Mouse (Mus musculus) testis, adult 2 months (tissue): ENCODE data around the gene Caskin1. TPM values are rescaled to one million over a fixed set of nuclear protein-coding genes. Genes with fewer than 3 reads are reported as not detected.

Experiments used
- H3K27ac ChIP-seq: fragments of 200-500 bp; 2 replicates; pipeline ENCODE4 v1.5.1; 2012; ENCODE audit warnings: low read depth, low read length; ENCODE audit not compliant: control insufficient read depth, insufficient read depth
- H3K27me3 ChIP-seq: fragments of 200-500 bp; 2 replicates; pipeline ENCODE4 v1.6.1; 2012; ENCODE audit warnings: mild to moderate bottlenecking, low read length, moderate library complexity; ENCODE audit not compliant: control insufficient read depth, insufficient read depth
- H3K36me3 ChIP-seq: fragments of 200-500 bp; 2 replicates; pipeline ENCODE4 v1.6.1; 2012; ENCODE audit warnings: mild to moderate bottlenecking, low read length; ENCODE audit not compliant: control insufficient read depth, insufficient read depth
- H3K4me1 ChIP-seq: fragments of 200-500 bp; 2 replicates; pipeline ENCODE4 v1.6.1; 2012; ENCODE audit warnings: low read length; ENCODE audit not compliant: control insufficient read depth, insufficient read depth
- H3K4me3 ChIP-seq: fragments of 200-500 bp; 2 replicates; pipeline ENCODE4 v1.5.1; 2012; ENCODE audit warnings: low read depth, mild to moderate bottlenecking, low read length, moderate library complexity, mixed read lengths; ENCODE audit not compliant: control insufficient read depth
- CTCF ChIP-seq: fragments of 200-500 bp; IDR thresholded peaks from 2 replicates; pipeline ENCODE4 v1.5.1; 2012; ENCODE audit warnings: low read depth, mild to moderate bottlenecking, inconsistent platforms, low read length, moderate library complexity; ENCODE audit not compliant: control insufficient read depth, insufficient read depth, insufficient replicate concordance
- POLR2A ChIP-seq: fragments of 200-500 bp; IDR thresholded peaks from 2 replicates; pipeline ENCODE4 v1.6.1; 2012; ENCODE audit warnings: low read depth, mild to moderate bottlenecking, inconsistent platforms, low read length, moderate library complexity; ENCODE audit not compliant: control insufficient read depth
- polyA plus RNA-seq: library from polyadenylated mRNA; depleted of rRNA; stranded (reverse); fragments of >200 nt; gene quantifications from 2 replicates; pipeline ENCODE4 v1.2.3, GENCODE M21; 2012

Caskin1 gene
- polyA plus RNA-seq, 1 experiment = 23.9 TPM

- peaks cover 2% of the 10 kb centered on the region for H3K36me3 ChIP-seq
- no peak for TF ChIP-seq CTCF
- peak; percentile 34; the same call in 1 of the 2 replicates for TF ChIP-seq POLR2A
Observed at GRCm38 (mm10) chr17:24473612-24474275, 14.7 kb upstream of the Caskin1 start, which contains the start of gene Bricd5. Gene Bricd5, plus strand, starts transcription at chr17:24473884.

GRCm38 (mm10) chr17:24474557-24474956, 13.8 kb upstream of the Caskin1 start:
- H3K27me3 ChIP-seq = no peaks in the 10 kb centered on the region
- TF ChIP-seq POLR2A = no peak
- TF ChIP-seq CTCF = no peak
- peaks cover 25% of the 10 kb centered on the region for H3K4me1 ChIP-seq
- H3K4me3 ChIP-seq = no peak overlapping the region
- peaks cover 2% of the 10 kb centered on the region for H3K36me3 ChIP-seq
- H3K27ac ChIP-seq = peak overlapping the region; percentile 44

More at GRCm38 (mm10) chr17:24473612-24474275, 14.7 kb upstream of the Caskin1 start, which contains the start of gene Bricd5:
- no peaks in the 10 kb centered on the region for H3K27me3 ChIP-seq
- H3K4me3 ChIP-seq = peak within 1 kb of the TSS; percentile 57
- peaks cover 25% of the 10 kb centered on the region for H3K4me1 ChIP-seq
- peak within 1 kb of the TSS; percentile 67 for H3K27ac ChIP-seq

GRCm38 (mm10) chr17:24475586-24475985, 12.8 kb upstream of the Caskin1 start:
- Histone ChIP-seq H3K4me3 (no peak overlapping the region), H3K27ac (no peak overlapping the region), H3K27me3 (no peaks in the 10 kb centered on the region), H3K4me1 (peaks cover 30% of the 10 kb centered on the region), H3K36me3 (peaks cover 2% of the 10 kb centered on the region)
- TF ChIP-seq POLR2A (no peak), CTCF (no peak)

GRCm38 (mm10) chr17:24476022-24476776, 12.2 kb upstream of the Caskin1 start:
- Histone ChIP-seq H3K27me3 (no peaks in the 10 kb centered on the region), H3K4me1 (peaks cover 27% of the 10 kb centered on the region), H3K27ac (no peak overlapping the region), H3K4me3 (no peak overlapping the region), H3K36me3 (peaks cover under 1% of the 10 kb centered on the region)
- no peak for TF ChIP-seq POLR2A
- no peak for TF ChIP-seq CTCF

- no peak overlapping the region for H3K4me3 ChIP-seq
- peaks cover 22% of the 10 kb centered on the region for H3K4me1 ChIP-seq
- no peaks in the 10 kb centered on the region for H3K27me3 ChIP-seq
- no peaks in the 10 kb centered on the region for H3K36me3 ChIP-seq
- H3K27ac ChIP-seq = no peak overlapping the region
- TF ChIP-seq CTCF = no peak
- no peak for TF ChIP-seq POLR2A
Observed at GRCm38 (mm10) chr17:24477053-24477984, 11.1 kb upstream of the Caskin1 start.

GRCm38 (mm10) chr17:24477985-24478600, 10.3 kb upstream of the Caskin1 start:
- no peaks in the 10 kb centered on the region for H3K27me3 ChIP-seq
- H3K4me3 ChIP-seq = peak overlapping the region; percentile 100
- TF ChIP-seq POLR2A (no peak), CTCF (no peak; the same call in 1 of the 2 replicates)
- no peaks in the 10 kb centered on the region for H3K36me3 ChIP-seq
- no peak overlapping the region for H3K27ac ChIP-seq
- peaks cover 20% of the 10 kb centered on the region for H3K4me1 ChIP-seq
